Mouse (Mus musculus) ovary, postnatal 36 days (tissue): ENCODE measurements around the gene Rnase13.

Experiments used
- DNase-seq: peaks from one replicate; pipeline ENCODE4 v3.0.0; 2022; ENCODE audit warnings: low spot score, mixed read lengths

The Rnase13 gene

GRCm38 (mm10) chr14:51913062-51913959, 9.3 kb downstream of the Rnase13 start:
- peak; percentile 85 for DNase-seq

GRCm38 (mm10) chr14:51912391-51913061, 10.0 kb downstream of the Rnase13 start:
- no peak for DNase-seq

GRCm38 (mm10) chr14:51911301-51911700, 11.3 kb downstream of the Rnase13 start:
- DNase-seq: no peak

- no peak for DNase-seq
Measured at GRCm38 (mm10) chr14:51906102-51906501, 16.5 kb downstream of the Rnase13 start.

- no peak for DNase-seq
Measured at GRCm38 (mm10) chr14:51904706-51905105, 17.9 kb downstream of the Rnase13 start.

- DNase-seq: no peak
Measured at GRCm38 (mm10) chr14:51903782-51904181, 18.8 kb downstream of the Rnase13 start.

- DNase-seq: peak; percentile 77
Measured at GRCm38 (mm10) chr14:51902806-51903710, 19.5 kb downstream of the Rnase13 start.

- DNase-seq: no peak
Measured at GRCm38 (mm10) chr14:51899351-51899750, 23.2 kb downstream of the Rnase13 start.

- DNase-seq: no peak
Measured at GRCm38 (mm10) chr14:51896539-51897170, 25.9 kb downstream of the Rnase13 start.

GRCm38 (mm10) chr14:51896019-51896418, 26.6 kb downstream of the Rnase13 start:
- no peak for DNase-seq

- DNase-seq: no peak
Measured at GRCm38 (mm10) chr14:51895071-51895470, 27.5 kb downstream of the Rnase13 start.

GRCm38 (mm10) chr14:51893809-51894208, 28.8 kb downstream of the Rnase13 start:
- no peak for DNase-seq

GRCm38 (mm10) chr14:51893094-51893794, 29.3 kb downstream of the Rnase13 start:
- no peak for DNase-seq

GRCm38 (mm10) chr14:51892191-51892939, 30.2 kb downstream of the Rnase13 start, which contains the start of gene Slc39a2:
Gene Slc39a2, plus strand, starts transcription at chr14:51892889.
- DNase-seq: no peak

GRCm38 (mm10) chr14:51889833-51890232, 32.7 kb downstream of the Rnase13 start:
- no peak for DNase-seq

- no peak for DNase-seq
Measured at GRCm38 (mm10) chr14:51886051-51886450, 36.5 kb downstream of the Rnase13 start.

- peak; percentile 91 for DNase-seq
Measured at GRCm38 (mm10) chr14:51884598-51885331, 37.8 kb downstream of the Rnase13 start, which contains the start of gene Mettl17. Gene Mettl17, plus strand, starts transcription at chr14:51884842.

GRCm38 (mm10) chr14:51884031-51884544, 38.5 kb downstream of the Rnase13 start:
- DNase-seq: no peak

GRCm38 (mm10) chr14:51883527-51884030, 39.0 kb downstream of the Rnase13 start:
- DNase-seq: peak; percentile 55
